Mouse (Mus musculus) cerebellum, postnatal 10 days (tissue): Measurements from ENCODE around the gene Klhdc10.

Source experiments
- DNase-seq, 2 experiments: peaks; one replicate each; pipeline ENCODE4 v3.0.0; 2021; ENCODE audit warnings: mixed read lengths in 2 of 2

Klhdc10 gene

GRCm38 (mm10) chr6:30471706-30472105, 70.0 kb downstream of the Klhdc10 start:
- DNase-seq: no peak

DNA sequence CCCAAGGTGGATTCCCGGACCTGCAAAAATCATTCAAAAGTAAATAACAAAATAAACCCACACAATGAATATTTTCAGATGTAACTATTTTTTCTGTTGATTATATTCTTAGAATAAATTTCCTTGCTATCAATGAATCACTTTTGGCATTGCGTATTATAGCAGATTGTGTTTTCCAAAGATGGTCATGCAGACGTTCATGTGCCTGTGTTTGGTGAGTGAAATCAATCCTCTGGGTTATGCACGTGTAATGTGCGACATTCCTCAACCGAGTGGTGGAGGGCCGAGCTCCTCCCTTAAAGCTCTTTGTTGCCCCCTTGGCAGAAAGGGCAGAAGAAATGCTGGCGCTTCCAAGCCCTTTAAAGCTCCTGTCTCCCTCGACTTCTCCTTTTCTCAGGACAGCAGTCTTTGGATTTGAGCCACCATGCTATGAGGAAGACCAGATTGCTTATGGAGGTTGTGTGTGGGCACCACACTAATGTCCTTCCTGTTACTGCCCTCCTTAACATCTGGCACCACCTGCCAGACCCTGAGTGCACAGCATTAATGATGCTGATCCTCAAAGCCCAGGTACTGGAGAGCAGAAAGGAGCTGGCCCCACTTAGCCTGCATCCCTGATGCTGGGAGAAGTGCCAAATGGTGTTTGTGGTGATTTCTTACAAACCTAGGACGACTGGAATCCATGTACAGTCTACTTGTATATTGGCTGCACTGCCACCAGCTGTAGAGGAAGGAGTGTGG, 74.5 kb downstream of the Klhdc10 start:
- DNase-seq: peak; percentile 30 to 56

DNA sequence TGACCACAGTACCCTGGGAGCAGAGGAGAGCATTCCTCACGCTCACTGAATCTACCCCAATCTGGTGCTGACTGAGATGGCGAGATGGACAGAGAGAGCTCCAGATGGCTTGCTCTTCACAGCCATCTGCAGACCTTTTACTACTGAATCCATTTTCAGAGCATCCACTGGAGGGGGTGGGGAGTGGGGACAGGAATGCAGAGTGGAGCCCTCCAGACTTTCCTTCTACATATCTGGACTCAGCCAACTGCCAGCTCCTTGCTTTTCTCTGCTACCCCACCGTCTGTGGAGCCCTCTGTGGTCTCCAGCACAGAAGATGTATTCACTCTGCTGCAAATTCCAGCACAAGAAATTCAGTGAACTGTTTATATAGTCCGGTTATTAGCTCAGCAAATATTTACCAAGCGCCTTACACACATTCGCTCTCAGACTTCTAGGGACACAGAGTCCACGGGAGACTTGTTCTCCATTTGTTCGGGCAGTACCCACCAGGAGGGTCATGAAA, 75.6 kb downstream of the Klhdc10 start:
- peak; percentile 84 to 90 for DNase-seq

DNA sequence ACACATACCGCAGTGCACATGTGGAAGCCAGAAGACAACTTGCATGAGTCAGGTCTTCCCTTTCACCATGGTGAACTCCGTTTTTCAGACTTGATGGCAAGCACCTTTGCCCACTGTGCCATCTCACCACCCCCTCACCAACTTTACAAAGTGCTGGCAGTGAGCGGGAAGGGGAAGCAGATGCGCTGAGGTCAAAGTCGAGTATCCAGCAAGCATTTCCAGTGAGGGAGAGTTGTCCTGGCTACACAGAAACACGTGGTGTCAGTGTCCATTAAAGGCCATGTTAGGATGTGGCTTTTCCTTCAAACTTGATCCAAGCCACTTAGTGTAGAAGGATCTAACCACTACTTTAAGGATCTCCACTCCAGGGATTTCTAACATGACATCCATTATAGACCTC, 76.1 kb downstream of the Klhdc10 start:
- no peak for DNase-seq

GRCm38 (mm10) chr6:30479418-30479817, 77.8 kb downstream of the Klhdc10 start:
- DNase-seq: peak; percentile 46 to 54

GRCm38 (mm10) chr6:30482908-30483307, 81.2 kb downstream of the Klhdc10 start:
- no peak for DNase-seq

DNA sequence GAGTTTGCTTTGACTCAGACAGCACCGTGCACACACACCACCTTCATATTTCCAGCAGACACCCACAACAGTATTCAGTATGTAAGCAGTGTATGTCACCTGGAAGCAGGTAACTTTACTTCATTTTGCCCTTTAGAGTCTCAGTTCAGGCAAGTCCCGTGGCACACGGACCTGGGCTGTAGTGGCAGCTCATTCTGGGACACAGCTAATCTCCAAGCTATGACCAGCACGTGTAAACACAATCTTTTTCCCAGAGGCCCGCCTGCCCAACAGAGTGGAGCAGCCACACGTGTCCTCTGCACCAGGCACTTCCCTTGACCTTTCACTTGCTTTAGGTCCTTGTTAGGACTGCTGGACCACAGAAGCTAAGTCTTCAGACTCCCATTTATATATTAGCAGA, 84.8 kb downstream of the Klhdc10 start:
- DNase-seq: no peak

GRCm38 (mm10) chr6:30499049-30499448, 97.4 kb downstream of the Klhdc10 start:
- no peak for DNase-seq
